Mouse (Mus musculus) lung, embryonic 15.5 days (tissue): ENCODE data around the gene Ttc41. TPM values are rescaled to one million over a fixed set of nuclear protein-coding genes. Genes with fewer than 3 reads are reported as not detected.

Experiments used
- ATAC-seq: fragments of 200-750 bp; cut with Nextera tagmentation; 2 replicates; pipeline ENCODE4 v1.8.0; 2017; ENCODE audit warnings: moderate number of reproducible peaks, borderline replicate concordance; ENCODE audit not compliant: low FRiP score, low TSS enrichment; ENCODE audit errors: extremely low read depth
- H3K27ac ChIP-seq: fragments of 300-500 bp; sonication (generic); 2 replicates; pipeline ENCODE4 v1.5.1; 2015; ENCODE audit warnings: moderate library complexity, mild to moderate bottlenecking, inconsistent platforms
- H3K27me3 ChIP-seq: fragments of 300-500 bp; sonication (generic); 2 replicates; pipeline ENCODE4 v1.6.1; 2015; ENCODE audit warnings: inconsistent platforms
- H3K36me3 ChIP-seq: fragments of 300-500 bp; sonication (generic); 2 replicates; pipeline ENCODE4 v1.6.1; 2015; ENCODE audit warnings: inconsistent platforms
- H3K4me1 ChIP-seq: fragments of 300-500 bp; sonication (generic); 2 replicates; pipeline ENCODE4 v1.6.1; 2015; ENCODE audit warnings: inconsistent platforms
- H3K4me2 ChIP-seq: fragments of 300-500 bp; sonication (generic); 2 replicates; pipeline ENCODE4 v1.6.1; 2015; ENCODE audit warnings: inconsistent platforms, mild to moderate bottlenecking, moderate library complexity
- H3K4me3 ChIP-seq: fragments of 300-500 bp; sonication (generic); 2 replicates; pipeline ENCODE4 v1.5.1; 2015; ENCODE audit warnings: mild to moderate bottlenecking, inconsistent platforms
- H3K9ac ChIP-seq: fragments of 300-500 bp; sonication (generic); 2 replicates; pipeline ENCODE4 v1.6.1; 2015; ENCODE audit warnings: inconsistent platforms
- H3K9me3 ChIP-seq: fragments of 300-500 bp; sonication (generic); 2 replicates; pipeline ENCODE4 v1.6.1; 2016; ENCODE audit warnings: inconsistent platforms
- WGBS: fragments of 180-500 bp; shearing (Covaris S2); methylation state at CpG from one replicate; pipeline ENCODE4 v1.1.7; 2015; 5-methylcytosine and 5-hydroxymethylcytosine counted together
- microRNA-seq: library from miRNA; unstranded; fragments of <30 nt; microRNA quantifications from one replicate; pipeline ENCODE4, GENCODE M21; 2016
- polyA plus RNA-seq: library from polyadenylated mRNA; unstranded; fragments of >200 nt; fragmentation: Nextera tagmentation; extraction: Ambion mirVana; gene quantifications from 2 replicates; pipeline ENCODE4 v1.2.1, GENCODE M21; 2015

The Ttc41 gene
- polyA plus RNA-seq, 1 experiment from 2014 or later: 1.6 TPM

GRCm38 (mm10) chr10:86814292-86815131 is 108.9 kb downstream of the Ttc41 start:
- H3K4me1 ChIP-seq: peaks cover 21% of the 10 kb centered on the region
- H3K4me2 ChIP-seq: no peak overlapping the region
- H3K9me3 ChIP-seq: no peaks in the 10 kb centered on the region
- H3K27me3 ChIP-seq: no peaks in the 10 kb centered on the region
- H3K36me3 ChIP-seq: no peaks in the 10 kb centered on the region
- WGBS: 51% methylated on average over 19 of the region's 19 CpGs
- no peak for ATAC-seq
- no peak overlapping the region for H3K9ac ChIP-seq
- H3K27ac ChIP-seq: peak overlapping the region; percentile 19; the same call in 1 of the 2 replicates
- H3K4me3 ChIP-seq: no peak overlapping the region

- ATAC-seq: no peak
- 60% methylated on average over 7 of the region's 7 CpGs for WGBS
- H3K27ac ChIP-seq: no peak overlapping the region
These were observed 109.5 kb downstream of the Ttc41 start for GRCm38 (mm10) chr10:86815133-86815532.

GRCm38 (mm10) chr10:86819649-86820165 is 114.1 kb downstream of the Ttc41 start:
- Histone ChIP-seq H3K27me3 (no peaks in the 10 kb centered on the region), H3K4me2 (no peak overlapping the region), H3K9ac (no peak overlapping the region), H3K27ac (peak overlapping the region; percentile 22; the same call in 1 of the 2 replicates), H3K9me3 (no peaks in the 10 kb centered on the region), H3K36me3 (peaks cover 7% of the 10 kb centered on the region; the same call in 1 of the 2 replicates), H3K4me3 (no peak overlapping the region), H3K4me1 (peaks cover 17% of the 10 kb centered on the region)
- peak; percentile 39; the same call in 1 of the 2 replicates for ATAC-seq
- WGBS: 35% methylated on average over 8 of the region's 8 CpGs

More at GRCm38 (mm10) chr10:86815133-86815532, 109.5 kb downstream of the Ttc41 start:
- Histone ChIP-seq H3K4me1 (peaks cover 27% of the 10 kb centered on the region), H3K36me3 (no peaks in the 10 kb centered on the region), H3K27me3 (no peaks in the 10 kb centered on the region), H3K4me3 (no peak overlapping the region), H3K4me2 (no peak overlapping the region), H3K9ac (no peak overlapping the region), H3K9me3 (no peaks in the 10 kb centered on the region)

- Histone ChIP-seq H3K36me3 (peaks cover 7% of the 10 kb centered on the region; the same call in 1 of the 2 replicates), H3K9me3 (no peaks in the 10 kb centered on the region), H3K9ac (no peak overlapping the region), H3K4me2 (no peak overlapping the region), H3K27me3 (no peaks in the 10 kb centered on the region), H3K4me3 (no peak overlapping the region), H3K4me1 (peaks cover 15% of the 10 kb centered on the region), H3K27ac (no peak overlapping the region)
- no peak for ATAC-seq
- WGBS: 86% methylated on average over 7 of the region's 7 CpGs
These were observed 115.4 kb downstream of the Ttc41 start for GRCm38 (mm10) chr10:86821014-86821413.

GRCm38 (mm10) chr10:86824093-86824492 is 118.5 kb downstream of the Ttc41 start:
- Histone ChIP-seq H3K9ac (no peak overlapping the region), H3K27me3 (no peaks in the 10 kb centered on the region), H3K4me2 (no peak overlapping the region), H3K9me3 (no peaks in the 10 kb centered on the region), H3K4me3 (no peak overlapping the region), H3K27ac (no peak overlapping the region), H3K4me1 (peaks cover 9% of the 10 kb centered on the region), H3K36me3 (peaks cover 7% of the 10 kb centered on the region; the same call in 1 of the 2 replicates)
- no peak for ATAC-seq
- 83% methylated on average over 6 of the region's 6 CpGs for WGBS

GRCm38 (mm10) chr10:86824871-86825270 is 119.3 kb downstream of the Ttc41 start:
- H3K4me2 ChIP-seq: no peak overlapping the region
- H3K27me3 ChIP-seq: no peaks in the 10 kb centered on the region
- H3K4me1 ChIP-seq: 0 out of 2 replicates have a peak, but pooled peaks cover 3% of the 10 kb centered on the region
- H3K36me3 ChIP-seq: peaks cover 7% of the 10 kb centered on the region; the same call in 1 of the 2 replicates
- no peak overlapping the region for H3K4me3 ChIP-seq
- no peak overlapping the region for H3K9ac ChIP-seq
- no peak for ATAC-seq
- no peaks in the 10 kb centered on the region for H3K9me3 ChIP-seq
- 86% methylated on average over 14 of the region's 14 CpGs for WGBS
- no peak overlapping the region for H3K27ac ChIP-seq

GRCm38 (mm10) chr10:86825871-86826522 is 120.4 kb downstream of the Ttc41 start:
- H3K36me3 ChIP-seq: peaks cover 4% of the 10 kb centered on the region; the same call in 1 of the 2 replicates
- 66% methylated on average over 10 of the region's 10 CpGs for WGBS
- H3K9me3 ChIP-seq: no peaks in the 10 kb centered on the region
- no peaks in the 10 kb centered on the region for H3K4me1 ChIP-seq
- no peak overlapping the region for H3K4me3 ChIP-seq
- peak overlapping the region; percentile 81 for H3K27ac ChIP-seq
- no peak overlapping the region for H3K9ac ChIP-seq
- H3K27me3 ChIP-seq: no peaks in the 10 kb centered on the region
- no peak overlapping the region for H3K4me2 ChIP-seq
- peak; percentile 83 for ATAC-seq

Small RNAs within 50 kb of the gene (microRNA-seq; reads per million reads assigned to microRNA genes)
- gene Gm25745: 3.0 reads per million, percentile 12 among the genes with 10 or more reads in this experiment

Other genes with a start within 250 kb of the Ttc41 start
- gene Syn3, start 206.9 kb upstream of the Ttc41 start, polyA plus RNA-seq: 2.1 and 2.6 TPM in 2 replicates
- gene Hsp90b1, start 302 bp upstream of the Ttc41 start, polyA plus RNA-seq: 767 and 820 TPM in 2 replicates
- gene Gm49358, start 58.2 kb downstream of the Ttc41 start, polyA plus RNA-seq: not detected in 2 replicates
- gene Nt5dc3, start 73.2 kb downstream of the Ttc41 start, polyA plus RNA-seq: 1.4 and 1.5 TPM in 2 replicates